Mouse (Mus musculus): ENCODE results near the gene Pfas.
A peak's percentile ranks its signal among the peaks of the same experiment; 100 is the strongest.
"Not testable (repeated sequence)": the region's sequence is repeated elsewhere in the genome, so short reads cannot be mapped to it uniquely, and the experiment has no call there.

The Pfas gene

DNA sequence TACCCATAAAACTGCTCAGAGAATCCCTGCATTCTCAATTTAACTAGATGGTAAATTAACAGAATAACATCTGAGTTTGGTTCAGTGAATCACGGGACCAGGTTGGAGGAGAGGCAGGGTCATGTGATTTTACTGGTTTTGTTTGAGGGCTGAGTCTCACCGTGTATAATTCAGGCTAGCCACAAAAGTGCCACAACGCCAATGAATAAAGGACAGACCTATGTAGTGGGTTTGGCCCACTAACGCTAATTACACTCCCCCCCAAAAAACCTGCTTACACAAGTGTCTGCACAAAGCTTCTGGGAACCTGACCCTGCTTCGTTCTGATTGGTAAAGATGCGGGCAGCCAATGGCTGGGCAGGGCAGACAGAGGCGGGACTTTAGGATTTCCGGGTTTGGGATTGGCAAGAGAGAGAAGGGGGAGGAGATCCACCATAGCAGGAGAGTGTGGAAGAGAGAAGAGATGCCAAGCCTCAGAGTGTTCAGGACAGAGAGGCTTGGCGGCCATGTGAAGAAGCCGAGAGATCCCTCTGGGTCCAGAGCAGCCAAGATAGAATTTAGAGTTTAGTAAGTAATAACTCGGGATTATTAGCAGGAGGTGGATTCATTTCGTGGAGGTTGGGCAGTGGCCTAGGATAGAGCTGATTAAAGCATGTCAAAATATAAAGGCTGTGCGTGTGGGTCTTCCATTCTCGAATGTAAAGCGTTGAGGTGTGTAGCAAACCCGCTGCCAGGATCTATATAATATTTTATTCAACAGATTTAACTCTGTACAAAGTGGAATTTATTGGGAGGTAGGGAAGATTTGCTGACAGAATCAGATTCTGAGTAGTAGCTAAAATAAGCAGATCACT lies 68.6 kb downstream of the Pfas start:
- DNase-seq (ENCODE audit: low spot score): peak; percentile 84

DNA sequence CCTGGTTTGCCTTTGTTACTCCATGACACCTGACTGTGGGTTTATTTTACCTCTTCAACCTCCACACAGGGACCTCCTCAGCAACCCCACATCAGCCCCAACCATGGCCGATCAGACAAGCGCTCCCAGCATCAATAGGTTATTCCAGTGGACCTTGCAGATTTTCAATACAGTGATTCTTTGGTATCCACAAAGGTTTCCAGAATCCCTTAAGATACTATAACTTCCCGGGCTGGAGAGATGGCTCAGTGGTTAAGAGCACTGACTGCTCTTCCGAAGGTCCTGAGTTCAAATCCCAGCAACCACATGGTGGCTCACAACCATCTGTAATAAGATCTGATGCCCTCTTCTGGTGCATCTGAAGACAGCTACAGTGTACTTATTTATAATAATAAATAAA lies 71.3 kb downstream of the Pfas start:
- not testable (repeated sequence) for DNase-seq (ENCODE audit: low spot score)

Measured in T-cell, adult 2 months (primary cell).